Mouse (Mus musculus): ENCODE data around the gene Siglec1. TPM values are rescaled to one million over a fixed set of nuclear protein-coding genes. Genes with fewer than 3 reads are reported as not detected.

Gene Siglec1
- polyA plus RNA-seq, 1 experiment from 2014 or later, result 0.10 TPM

GRCm38 (mm10) chr2:131128636-131129157 is 42.1 kb upstream of the Siglec1 start:
- Histone ChIP-seq H3K4me1 (ENCODE audit: control insufficient read depth, insufficient read depth, low read length) (peaks cover 16% of the 10 kb centered on the region), H3K27me3 (ENCODE audit: control insufficient read depth, insufficient read depth, low read length) (no peaks in the 10 kb centered on the region), H3K9me3 (ENCODE audit: control insufficient read depth, low read length) (no peaks in the 10 kb centered on the region), H3K36me3 (ENCODE audit: control insufficient read depth, insufficient read depth, low read length) (no peaks in the 10 kb centered on the region), H3K4me3 (ENCODE audit: low read depth, low read length) (no peak overlapping the region), H3K4me2 (0 out of 2 replicates have a peak overlapping the region, but pooled peaks have one; percentile 4), H3K9ac (ENCODE audit: low read length) (no peak overlapping the region), H3K27ac (ENCODE audit: low read depth, low read length) (no peak overlapping the region)
- ATAC-seq (ENCODE audit: low FRiP score) (no peak), DNase-seq (ENCODE audit: low spot score, missing footprints) (peak; percentile 66)
- 82% methylated on average over 3 of the region's 3 CpGs for WGBS

- Histone ChIP-seq H3K4me2 (peak overlapping the region; percentile 90), H3K4me3 (ENCODE audit: low read depth, low read length) (no peak overlapping the region)
- ATAC-seq (ENCODE audit: low FRiP score), result no peak
Observed at GRCm38 (mm10) chr2:131128211-131128610, 41.6 kb upstream of the Siglec1 start.

GRCm38 (mm10) chr2:131127161-131127730 is 40.7 kb upstream of the Siglec1 start, which contains the start of gene Hspa12b:
Gene Hspa12b, plus strand, starts transcription at chr2:131127280.
- Histone ChIP-seq H3K9me3 (ENCODE audit: control insufficient read depth, low read length) (no peaks in the 10 kb centered on the region), H3K9ac (ENCODE audit: low read length) (peak within 1 kb of the TSS; percentile 61), H3K36me3 (ENCODE audit: control insufficient read depth, insufficient read depth, low read length) (no peaks in the 10 kb centered on the region), H3K4me2 (peak within 1 kb of the TSS; percentile 90), H3K4me1 (ENCODE audit: control insufficient read depth, insufficient read depth, low read length) (peaks cover 16% of the 10 kb centered on the region), H3K4me3 (ENCODE audit: low read depth, low read length) (peak within 1 kb of the TSS; percentile 35), H3K27ac (ENCODE audit: low read depth, low read length) (no peak within 1 kb of the TSS), H3K27me3 (ENCODE audit: control insufficient read depth, insufficient read depth, low read length) (no peaks in the 10 kb centered on the region)
- WGBS, result 1% methylated on average over 27 of the region's 28 CpGs
- DNase-seq (ENCODE audit: low spot score, missing footprints) (peak; percentile 93), ATAC-seq (ENCODE audit: low FRiP score) (peak; percentile 89)

More at GRCm38 (mm10) chr2:131128211-131128610, 41.6 kb upstream of the Siglec1 start:
- H3K27ac ChIP-seq (ENCODE audit: low read depth, low read length), result no peak overlapping the region
- peaks cover 16% of the 10 kb centered on the region for H3K4me1 ChIP-seq (ENCODE audit: control insufficient read depth, insufficient read depth, low read length)
- DNase-seq (ENCODE audit: low spot score, missing footprints), result no peak
- no peak overlapping the region for H3K9ac ChIP-seq (ENCODE audit: low read length)
- 88% methylated on average over 5 of the region's 5 CpGs for WGBS
- H3K27me3 ChIP-seq (ENCODE audit: control insufficient read depth, insufficient read depth, low read length), result no peaks in the 10 kb centered on the region
- no peaks in the 10 kb centered on the region for H3K36me3 ChIP-seq (ENCODE audit: control insufficient read depth, insufficient read depth, low read length)
- H3K9me3 ChIP-seq (ENCODE audit: control insufficient read depth, low read length), result no peaks in the 10 kb centered on the region

- WGBS, result 34% methylated on average over 9 of the region's 9 CpGs
- H3K9ac ChIP-seq (ENCODE audit: low read length), result 0 out of 2 replicates have a peak overlapping the region, but pooled peaks have one; percentile 61
Observed at GRCm38 (mm10) chr2:131125964-131126815, 39.6 kb upstream of the Siglec1 start.

GRCm38 (mm10) chr2:131125157-131125963 is 38.8 kb upstream of the Siglec1 start:
- H3K9me3 ChIP-seq (ENCODE audit: control insufficient read depth, low read length), result no peaks in the 10 kb centered on the region
- 92% methylated on average over 9 of the region's 9 CpGs for WGBS
- no peak overlapping the region for H3K4me2 ChIP-seq
- DNase-seq (ENCODE audit: low spot score, missing footprints), result peak; percentile 71
- peaks cover 16% of the 10 kb centered on the region for H3K4me1 ChIP-seq (ENCODE audit: control insufficient read depth, insufficient read depth, low read length)
- H3K27ac ChIP-seq (ENCODE audit: low read depth, low read length), result no peak overlapping the region
- H3K27me3 ChIP-seq (ENCODE audit: control insufficient read depth, insufficient read depth, low read length), result no peaks in the 10 kb centered on the region
- no peak overlapping the region for H3K9ac ChIP-seq (ENCODE audit: low read length)
- no peak for ATAC-seq (ENCODE audit: low FRiP score)
- no peak overlapping the region for H3K4me3 ChIP-seq (ENCODE audit: low read depth, low read length)
- no peaks in the 10 kb centered on the region for H3K36me3 ChIP-seq (ENCODE audit: control insufficient read depth, insufficient read depth, low read length)

More at GRCm38 (mm10) chr2:131125964-131126815, 39.6 kb upstream of the Siglec1 start:
- peak; percentile 13; the same call in 1 of the 2 replicates for ATAC-seq (ENCODE audit: low FRiP score)
- Histone ChIP-seq H3K4me1 (ENCODE audit: control insufficient read depth, insufficient read depth, low read length) (peaks cover 16% of the 10 kb centered on the region), H3K4me2 (peak overlapping the region; percentile 90), H3K27ac (ENCODE audit: low read depth, low read length) (no peak overlapping the region), H3K27me3 (ENCODE audit: control insufficient read depth, insufficient read depth, low read length) (no peaks in the 10 kb centered on the region), H3K36me3 (ENCODE audit: control insufficient read depth, insufficient read depth, low read length) (no peaks in the 10 kb centered on the region), H3K4me3 (ENCODE audit: low read depth, low read length) (no peak overlapping the region; the same call in 1 of the 2 replicates), H3K9me3 (ENCODE audit: control insufficient read depth, low read length) (no peaks in the 10 kb centered on the region)
- DNase-seq (ENCODE audit: low spot score, missing footprints), result no peak

GRCm38 (mm10) chr2:131124166-131124565 is 37.6 kb upstream of the Siglec1 start:
- Histone ChIP-seq H3K4me2 (no peak overlapping the region), H3K27me3 (ENCODE audit: control insufficient read depth, insufficient read depth, low read length) (no peaks in the 10 kb centered on the region), H3K4me1 (ENCODE audit: control insufficient read depth, insufficient read depth, low read length) (peaks cover 16% of the 10 kb centered on the region), H3K27ac (ENCODE audit: low read depth, low read length) (no peak overlapping the region), H3K4me3 (ENCODE audit: low read depth, low read length) (no peak overlapping the region), H3K9ac (ENCODE audit: low read length) (no peak overlapping the region), H3K9me3 (ENCODE audit: control insufficient read depth, low read length) (no peaks in the 10 kb centered on the region), H3K36me3 (ENCODE audit: control insufficient read depth, insufficient read depth, low read length) (no peaks in the 10 kb centered on the region)
- ATAC-seq (ENCODE audit: low FRiP score) (no peak), DNase-seq (ENCODE audit: low spot score, missing footprints) (no peak)
- WGBS, result 85% methylated on average over 3 of the region's 3 CpGs

GRCm38 (mm10) chr2:131118968-131119574 is 32.5 kb upstream of the Siglec1 start:
- no peaks in the 10 kb centered on the region for H3K36me3 ChIP-seq (ENCODE audit: control insufficient read depth, insufficient read depth, low read length)
- no peak overlapping the region for H3K9ac ChIP-seq (ENCODE audit: low read length)
- no peak overlapping the region for H3K27ac ChIP-seq (ENCODE audit: low read depth, low read length)
- H3K9me3 ChIP-seq (ENCODE audit: control insufficient read depth, low read length), result no peaks in the 10 kb centered on the region
- no peaks in the 10 kb centered on the region for H3K27me3 ChIP-seq (ENCODE audit: control insufficient read depth, insufficient read depth, low read length)
- H3K4me3 ChIP-seq (ENCODE audit: low read depth, low read length), result no peak overlapping the region
- ATAC-seq (ENCODE audit: low FRiP score) (no peak), DNase-seq (ENCODE audit: low spot score, missing footprints) (peak; percentile 26)
- WGBS, result 75% methylated on average over 2 of the region's 2 CpGs
- no peak overlapping the region for H3K4me2 ChIP-seq
- no peaks in the 10 kb centered on the region for H3K4me1 ChIP-seq (ENCODE audit: control insufficient read depth, insufficient read depth, low read length)

GRCm38 (mm10) chr2:131105989-131106388 is 19.4 kb upstream of the Siglec1 start:
- Histone ChIP-seq H3K27ac (ENCODE audit: low read depth, low read length) (no peak overlapping the region), H3K36me3 (ENCODE audit: control insufficient read depth, insufficient read depth, low read length) (no peaks in the 10 kb centered on the region), H3K4me3 (ENCODE audit: low read depth, low read length) (no peak overlapping the region), H3K9ac (ENCODE audit: low read length) (no peak overlapping the region), H3K9me3 (ENCODE audit: control insufficient read depth, low read length) (no peaks in the 10 kb centered on the region), H3K4me2 (no peak overlapping the region), H3K4me1 (ENCODE audit: control insufficient read depth, insufficient read depth, low read length) (no peaks in the 10 kb centered on the region), H3K27me3 (ENCODE audit: control insufficient read depth, insufficient read depth, low read length) (no peaks in the 10 kb centered on the region)
- WGBS, result 92% methylated on average over 5 of the region's 5 CpGs
- no peak for DNase-seq (ENCODE audit: low spot score, missing footprints)
- no peak for ATAC-seq (ENCODE audit: low FRiP score)

All from midbrain, embryonic 11.5 days (tissue).